Mouse (Mus musculus): ENCODE results near the gene Tmem132d. TPM values are rescaled to one million over a fixed set of nuclear protein-coding genes. Genes with fewer than 3 reads are reported as not detected.

The Tmem132d gene
- polyA plus RNA-seq, 1 experiment from 2014 or later = 2.1 TPM

Other genes starting within 250 kb of the Tmem132d start
- 20.4 and 23.1 TPM in 2 replicates for gene Fzd10, start 167.8 kb upstream of the Tmem132d start, polyA plus RNA-seq (2016; fragmentation: Nextera tagmentation; extraction: Ambion mirVana)